Mouse (Mus musculus) erythroblast, adult 5-6 weeks (primary cell): Measurements from ENCODE around the gene Tmppe. TPM values are rescaled to one million over a fixed set of nuclear protein-coding genes. Genes with fewer than 3 reads are reported as not detected.
A peak's percentile ranks its signal among the peaks of the same experiment; 100 is the strongest.
"Not testable (repeated sequence)": the region's sequence is repeated elsewhere in the genome, so short reads cannot be mapped to it uniquely, and the experiment has no call there.

Experiments
- ATAC-seq: replicated peaks from 2 replicates; pipeline ENCODE4 v1.8.0; 2016; ENCODE audit warnings: moderate number of reproducible peaks, mild to moderate bottlenecking, moderate TSS enrichment, inconsistent platforms; ENCODE audit not compliant: poor library complexity, low FRiP score, severe bottlenecking
- total RNA-seq, 2 experiments: library from RNA; stranded (forward) in 1 of 2; stranded (reverse) in 1 of 2; fragments of 150-400 nt in 1 of 2; fragments of 200-764, 138-1000 nt in 1 of 2; gene quantifications; 2 replicates each; pipeline versions ENCODE4 v1.2.3 to v1.2.4; 2015 to 2017; ENCODE audit warnings: low replicate concordance in 2 of 2

Gene Tmppe
- total RNA-seq (2015; ENCODE audit: low replicate concordance) (not detected in 2 replicates), total RNA-seq (2017; ENCODE audit: low replicate concordance) (2.2 and 2.4 TPM in 2 replicates)

DNA sequence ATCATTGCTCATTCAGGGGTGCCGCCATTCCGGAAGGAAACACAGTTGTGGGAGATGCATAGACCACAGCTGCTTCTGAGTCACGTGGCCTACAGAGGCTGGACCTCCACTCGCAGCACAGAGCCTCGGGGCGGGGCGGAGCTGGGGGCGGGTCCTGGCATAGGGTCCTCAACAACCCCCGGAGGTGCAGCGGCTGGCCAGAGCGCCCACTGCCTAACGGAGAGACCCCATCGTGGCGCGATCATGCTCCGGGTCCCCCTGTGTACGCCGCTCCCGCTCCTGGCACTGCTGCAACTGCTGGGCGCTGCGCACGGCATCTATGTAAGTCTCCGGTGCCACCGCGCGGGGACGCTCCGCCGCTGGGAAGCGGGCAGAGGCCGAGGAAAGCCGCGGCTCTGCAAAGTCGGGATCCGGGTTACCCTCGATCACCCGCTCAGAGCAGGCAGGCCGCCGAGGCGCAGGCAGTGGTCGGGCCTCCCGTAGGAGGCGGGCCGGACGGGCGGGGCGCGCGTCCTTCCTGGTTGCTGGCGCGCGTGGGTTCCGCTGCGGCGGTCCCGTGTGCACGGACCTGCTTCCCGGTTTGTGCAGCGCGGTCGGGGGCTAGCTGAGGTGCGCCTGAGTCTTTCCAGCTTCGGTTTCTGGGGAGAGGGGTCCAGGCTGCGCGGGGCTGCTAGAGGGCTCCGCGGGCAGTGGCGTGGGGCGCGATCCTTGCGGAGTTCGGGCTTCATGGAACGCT, at the start of gene Tmppe, which contains the start of gene Glb1:
Gene Tmppe, plus strand, starts transcription at position 157 of the 736 bp plus-strand sequence.
Gene Glb1, plus strand, starts transcription at position 128 of the 736 bp plus-strand sequence.
- peak; percentile 58 for ATAC-seq

DNA sequence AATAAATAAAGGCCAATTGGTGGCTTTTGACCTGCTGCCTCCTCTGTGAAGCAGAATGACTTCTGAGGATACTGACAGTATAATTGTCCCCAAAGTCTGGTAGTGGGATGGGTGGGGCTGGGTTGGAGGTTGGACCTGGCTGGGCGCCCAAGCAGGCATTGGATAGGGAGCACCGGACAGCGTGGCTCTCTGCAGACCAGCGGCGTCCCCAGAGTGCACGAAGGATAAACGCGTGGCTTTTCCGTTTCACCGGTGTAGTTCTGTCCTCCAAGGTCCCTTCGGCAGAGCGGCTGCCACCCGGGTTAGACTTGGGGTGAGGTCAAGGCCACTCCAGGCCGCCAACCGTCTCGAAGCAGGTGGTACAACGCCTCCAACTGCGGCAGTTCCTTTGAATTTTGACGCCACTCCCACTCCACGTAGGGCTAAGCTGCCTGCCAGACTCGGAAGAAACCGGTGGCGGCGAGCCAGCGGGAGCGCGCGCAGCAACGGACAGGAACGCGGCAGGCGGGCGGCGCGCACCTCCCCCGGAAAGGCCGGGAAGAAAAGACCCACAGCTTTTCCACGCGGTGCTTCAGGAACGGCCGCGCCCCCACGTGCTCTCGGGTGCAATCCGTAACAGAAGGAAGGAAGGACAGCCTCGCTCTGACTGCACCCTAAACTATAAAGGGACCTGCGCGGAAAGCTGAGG, 33.0 kb upstream of the Tmppe start:
- ATAC-seq: peak; percentile 63; the same call in 1 of the 2 replicates

DNA sequence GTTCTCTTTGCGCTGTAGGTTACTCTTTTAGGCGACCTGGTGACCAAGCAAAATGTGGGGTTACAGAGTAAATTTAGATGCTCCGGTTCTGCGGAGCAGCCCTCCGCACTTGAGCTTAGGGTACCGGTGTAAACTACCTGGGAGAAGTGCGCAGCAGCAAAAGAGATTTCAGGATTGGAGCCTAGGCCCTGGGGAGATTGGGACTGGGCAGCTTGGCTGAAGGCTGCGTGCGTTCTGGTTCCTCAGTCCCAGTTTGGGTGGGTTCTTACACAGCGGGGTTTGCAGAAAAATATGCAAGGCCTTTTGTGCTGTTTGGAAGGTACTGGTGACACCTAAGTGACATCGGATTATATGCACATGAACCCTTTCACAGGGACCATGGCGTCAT, 32.4 kb upstream of the Tmppe start:
- no peak for ATAC-seq

DNA sequence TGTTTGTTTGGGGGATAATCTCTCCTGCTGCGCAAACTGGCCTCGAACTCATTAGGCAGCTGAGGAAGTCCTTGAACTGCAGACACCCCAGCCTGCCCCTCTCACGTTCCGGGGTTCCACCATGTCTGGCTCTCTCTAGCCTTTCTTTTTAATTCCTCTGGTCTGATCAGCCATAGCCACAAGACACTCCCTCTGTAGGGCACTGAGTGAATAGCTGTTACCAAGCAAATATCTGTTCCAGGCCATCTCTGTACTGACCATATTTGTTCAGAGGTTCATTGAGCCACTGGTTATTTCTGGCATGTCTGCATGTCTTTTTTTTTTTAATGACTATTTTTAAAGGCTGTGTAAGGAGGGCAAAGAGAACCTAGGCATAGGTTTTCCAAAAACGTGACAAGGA, 31.5 kb upstream of the Tmppe start:
- not testable (repeated sequence) for ATAC-seq

DNA sequence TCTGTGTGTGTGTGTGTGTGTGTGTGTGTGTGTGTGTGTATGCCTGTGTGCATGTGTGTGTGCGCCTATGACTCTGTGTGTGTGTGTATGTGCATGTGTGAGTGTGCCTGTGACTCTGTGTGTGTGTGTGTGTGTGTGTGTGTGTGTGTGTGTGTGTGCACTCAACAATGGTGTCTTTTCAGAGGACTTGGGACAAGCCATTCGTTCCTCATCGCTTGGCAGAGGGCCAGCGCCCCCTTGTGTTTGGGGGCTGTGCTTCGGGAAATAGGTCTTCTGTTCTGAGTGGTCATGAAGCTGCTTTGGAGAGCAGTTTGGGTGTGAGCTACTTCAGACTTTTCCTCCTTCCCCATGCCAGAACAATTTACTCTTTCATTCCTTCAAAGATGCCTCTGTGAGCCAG, 29.2 kb upstream of the Tmppe start:
- ATAC-seq: not testable (repeated sequence)

DNA sequence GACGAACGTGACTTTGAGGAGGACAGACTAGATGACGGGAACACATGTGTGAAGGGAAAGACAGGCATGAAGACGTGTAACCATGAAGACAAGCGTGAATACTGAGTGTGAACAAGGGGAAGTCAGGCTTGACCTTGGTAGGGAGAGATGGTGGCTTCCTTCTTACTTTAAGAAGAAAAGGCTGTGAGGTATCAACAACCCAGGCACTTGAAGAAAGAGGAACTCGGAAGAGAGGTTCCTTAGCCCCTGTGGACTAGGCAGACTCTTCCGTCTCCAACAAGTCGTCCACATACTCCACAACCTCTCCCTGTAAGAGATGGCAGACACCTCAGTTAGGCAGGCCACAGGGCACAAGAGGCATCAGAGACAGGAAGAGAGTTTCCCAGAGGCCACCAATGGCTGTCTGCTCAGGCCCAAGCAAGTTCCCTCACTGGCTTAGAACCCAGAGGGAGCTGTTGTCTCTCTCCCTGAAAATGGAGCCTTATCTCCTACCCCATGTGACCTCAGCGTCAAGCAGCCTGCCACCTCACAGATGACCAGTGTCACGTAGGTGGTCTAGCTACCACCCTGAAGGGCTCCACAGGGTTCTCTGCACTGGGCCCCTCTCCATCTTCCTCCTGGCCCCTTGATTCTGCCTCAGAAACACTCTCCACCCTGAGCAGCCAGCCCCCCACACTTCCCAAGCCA, 25.5 kb upstream of the Tmppe start:
- ATAC-seq: no peak

DNA sequence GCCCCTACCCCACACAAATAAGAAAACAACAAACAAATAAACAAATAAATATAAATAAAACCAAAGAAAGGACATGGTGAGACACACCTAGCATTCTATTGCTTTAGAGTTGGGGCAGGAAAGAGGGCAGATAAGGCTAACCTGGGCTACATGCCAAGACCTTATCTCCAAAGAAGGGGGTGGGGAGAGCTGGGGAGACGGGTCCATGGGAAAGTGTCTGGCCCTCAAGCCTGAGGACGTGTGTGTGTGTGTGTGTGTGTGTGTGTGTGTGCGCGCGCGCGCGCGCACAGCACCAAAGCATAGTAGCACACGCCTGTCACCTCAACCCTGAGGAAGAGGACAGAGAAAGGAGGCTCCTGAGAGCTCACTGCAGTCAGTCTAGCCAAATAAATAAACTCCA, 23.7 kb upstream of the Tmppe start:
- ATAC-seq: no peak

DNA sequence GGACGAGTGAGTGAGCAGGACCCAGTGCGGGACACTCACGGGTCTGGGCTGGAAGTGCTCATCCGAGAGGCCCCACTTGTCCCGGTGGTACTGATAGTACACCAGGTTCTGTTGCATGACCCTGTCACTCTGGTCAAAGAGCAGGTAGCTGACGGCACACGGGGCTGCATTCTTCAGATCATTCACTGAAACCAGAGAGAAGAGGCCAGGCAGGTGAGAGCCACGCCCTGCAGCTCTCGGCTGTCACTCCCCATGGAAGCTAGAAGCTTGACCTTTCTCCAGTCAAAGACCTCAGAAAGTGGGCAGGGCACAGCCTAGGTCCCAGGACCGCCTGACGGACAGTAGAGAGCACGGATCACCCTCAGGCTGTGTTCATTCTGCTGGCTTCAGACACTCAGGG, 21.0 kb upstream of the Tmppe start:
- no peak for ATAC-seq

DNA sequence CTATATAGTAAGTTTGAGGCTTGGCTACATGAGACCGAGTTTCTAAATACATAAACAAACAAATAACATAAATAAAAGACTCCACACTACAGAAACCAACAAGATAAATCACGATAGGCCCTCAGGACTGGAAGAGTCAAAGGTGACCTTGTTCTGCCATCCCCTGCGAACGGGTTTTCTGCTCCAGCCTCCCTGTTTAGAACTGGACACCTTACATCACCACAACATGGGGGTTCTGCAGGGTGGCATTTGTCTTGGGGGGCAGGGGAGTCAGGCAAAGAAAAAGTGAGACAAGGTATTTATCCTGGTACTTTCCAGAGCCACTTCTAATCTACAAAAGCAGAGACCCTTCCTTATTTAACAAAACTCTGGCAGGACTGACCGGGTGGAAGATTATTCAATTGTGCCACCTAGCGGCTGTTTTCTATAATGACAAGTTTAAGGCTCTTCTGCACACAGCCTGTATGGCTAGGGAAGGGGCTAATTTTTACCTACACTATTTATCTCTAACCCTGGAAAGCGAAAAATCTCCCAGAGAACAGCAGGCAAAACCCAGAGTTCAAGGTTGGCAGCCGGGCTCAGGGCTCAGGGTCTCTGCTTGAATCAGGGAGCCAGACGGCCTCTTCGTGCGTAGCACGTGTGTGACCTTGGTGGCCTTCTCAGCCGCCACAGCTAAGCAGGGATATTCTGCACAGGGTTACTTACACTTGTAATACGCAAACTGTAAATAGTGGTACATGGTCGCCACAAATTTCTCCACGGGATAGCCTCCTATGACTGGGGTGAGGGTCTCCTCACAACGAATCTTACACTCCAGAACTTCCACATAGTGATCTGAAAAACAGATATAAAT, 19.8 kb upstream of the Tmppe start:
- peak; percentile 65 for ATAC-seq

DNA sequence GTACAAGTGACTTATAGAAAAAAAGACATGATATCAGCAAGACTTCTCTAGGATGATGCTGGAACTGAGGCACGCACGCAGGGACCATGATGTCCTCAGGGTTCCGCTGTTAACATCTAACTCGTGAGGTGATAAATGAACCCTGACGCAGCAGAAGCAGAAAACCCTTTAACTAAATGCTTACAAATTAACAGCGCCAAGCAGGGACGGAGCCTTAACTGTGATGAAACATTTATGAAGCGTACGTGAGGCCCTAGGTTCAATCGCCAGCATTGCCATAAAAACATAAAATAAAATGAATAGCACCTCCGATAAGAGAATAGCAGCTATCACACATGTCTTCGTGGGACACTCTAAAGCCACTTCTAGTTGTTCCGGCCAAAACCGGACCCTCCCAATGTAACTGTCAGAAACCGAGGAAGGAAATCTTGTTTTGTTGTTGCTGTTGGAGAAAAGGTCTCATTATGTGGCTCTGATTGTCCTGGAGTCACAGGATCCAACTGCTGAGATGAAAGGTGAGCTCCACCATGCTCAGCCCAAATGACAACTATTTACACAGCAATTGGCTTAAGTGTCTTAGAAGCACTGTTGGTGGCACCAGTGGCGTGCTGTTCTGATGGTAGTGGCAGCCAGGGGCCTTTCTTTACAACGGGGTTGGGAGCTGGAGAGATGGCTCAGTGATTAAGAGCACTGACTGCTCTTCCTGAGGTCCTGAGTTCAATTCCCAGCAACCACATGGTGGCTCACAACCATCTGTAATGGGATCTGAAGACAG, 17.8 kb upstream of the Tmppe start:
- ATAC-seq: no peak

DNA sequence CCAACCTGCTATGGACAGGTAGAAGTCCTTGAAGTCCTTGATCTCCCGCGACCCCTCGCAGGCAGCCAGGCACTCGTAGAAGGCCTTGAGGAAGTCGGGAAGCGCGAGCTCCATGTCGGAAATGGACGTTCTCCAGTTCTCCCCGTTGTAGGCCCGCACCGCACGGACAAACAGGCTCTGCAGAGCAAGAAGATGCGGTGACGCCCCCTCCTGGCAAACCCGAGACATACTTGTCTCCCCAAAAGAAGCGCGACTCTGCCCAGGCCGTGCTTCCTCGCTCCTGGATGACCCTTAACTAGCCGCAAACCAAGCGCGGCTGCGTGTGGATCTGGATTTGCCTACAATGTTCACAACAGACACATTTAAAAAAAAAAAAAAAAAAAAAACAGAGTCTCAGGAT, 16.2 kb upstream of the Tmppe start:
- no peak for ATAC-seq

DNA sequence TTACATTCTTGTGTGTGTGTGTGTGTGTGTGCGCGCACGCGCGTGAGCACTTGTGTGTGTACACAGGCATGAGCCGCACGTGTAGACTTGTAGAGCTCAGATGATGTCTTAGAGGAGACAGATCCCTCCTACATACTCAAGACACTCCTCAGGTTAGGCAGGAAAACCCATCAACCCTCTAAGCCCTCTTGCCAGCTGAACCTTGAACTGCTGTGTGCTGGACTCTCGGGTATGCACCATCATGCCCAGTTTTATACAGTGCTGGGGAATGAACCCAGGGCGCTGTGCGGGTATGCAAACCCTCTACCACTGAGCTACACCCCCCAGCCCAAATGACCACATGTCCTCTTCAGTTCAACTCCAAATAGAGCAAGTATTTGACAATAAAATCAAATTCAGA, 15.7 kb upstream of the Tmppe start:
- ATAC-seq: no peak

DNA sequence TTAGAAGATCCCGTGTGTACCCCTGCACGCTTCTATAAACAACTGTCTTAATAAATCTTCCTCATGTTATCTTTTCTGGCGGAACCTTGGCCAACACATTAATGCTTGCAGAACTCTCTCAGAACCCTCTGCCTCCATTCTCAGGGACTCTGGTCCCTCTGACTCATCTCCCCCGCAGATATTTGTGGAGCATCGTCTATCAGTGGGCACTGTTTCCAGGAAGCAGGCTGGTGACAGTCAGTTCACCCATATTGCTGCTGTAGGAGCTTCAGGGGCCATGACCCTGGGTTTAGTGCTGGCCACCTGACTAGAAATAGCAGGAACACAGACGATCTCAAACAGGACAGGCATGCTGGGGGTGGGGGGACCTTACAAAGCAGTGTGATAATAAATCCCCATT, 13.8 kb upstream of the Tmppe start:
- ATAC-seq: no peak

DNA sequence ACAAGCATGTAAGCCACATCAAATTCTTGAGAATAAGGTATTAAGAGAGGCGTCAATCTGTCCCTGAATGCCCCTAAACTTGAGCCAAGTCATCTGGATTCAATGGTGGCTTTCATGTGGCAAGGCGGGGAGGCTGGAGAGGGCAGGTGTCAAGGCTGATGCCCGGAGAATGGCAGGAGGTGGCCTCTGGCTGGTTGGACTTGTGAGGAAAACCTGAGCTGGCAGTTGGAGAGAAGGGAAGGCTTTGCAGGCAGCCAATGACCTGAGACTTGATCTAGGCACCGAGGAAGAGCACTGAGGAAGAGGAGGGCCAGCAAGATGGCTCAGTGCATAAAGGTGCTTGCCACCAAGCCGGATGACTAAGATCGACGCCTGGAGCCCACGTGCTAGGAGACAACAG, 12.6 kb upstream of the Tmppe start:
- ATAC-seq: no peak

DNA sequence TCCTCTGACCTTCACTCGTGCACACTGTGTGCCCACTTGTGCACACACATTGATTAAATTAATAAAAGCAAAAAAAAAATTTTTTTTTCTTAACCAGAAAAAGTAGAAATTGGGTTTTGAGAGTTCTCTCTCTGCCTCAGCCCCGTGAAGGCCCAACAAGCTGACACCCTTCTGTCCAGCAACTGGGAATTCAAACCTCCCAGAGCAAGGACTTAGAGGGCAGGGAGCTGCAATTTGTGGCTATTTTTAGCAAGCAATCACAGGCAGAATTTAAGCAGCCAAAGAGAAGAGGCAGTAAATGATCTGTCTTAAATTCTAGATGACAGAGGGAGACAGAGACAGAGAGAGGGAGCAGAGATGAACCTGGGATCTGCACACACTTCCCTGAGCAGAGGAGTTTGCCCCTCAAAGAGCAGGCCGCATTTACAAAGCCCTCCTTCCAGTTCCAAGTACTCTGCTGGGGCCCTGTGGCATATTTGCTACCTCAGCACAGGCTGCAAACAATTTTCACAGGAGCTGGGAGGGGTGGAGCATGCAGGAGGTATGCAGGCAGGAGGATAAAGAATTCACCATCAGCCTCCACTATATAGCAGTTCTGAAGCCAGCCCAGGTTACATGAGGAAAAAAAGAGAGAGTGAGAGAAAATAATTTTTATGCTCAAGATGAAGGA, 12.1 kb upstream of the Tmppe start:
- ATAC-seq: no peak

DNA sequence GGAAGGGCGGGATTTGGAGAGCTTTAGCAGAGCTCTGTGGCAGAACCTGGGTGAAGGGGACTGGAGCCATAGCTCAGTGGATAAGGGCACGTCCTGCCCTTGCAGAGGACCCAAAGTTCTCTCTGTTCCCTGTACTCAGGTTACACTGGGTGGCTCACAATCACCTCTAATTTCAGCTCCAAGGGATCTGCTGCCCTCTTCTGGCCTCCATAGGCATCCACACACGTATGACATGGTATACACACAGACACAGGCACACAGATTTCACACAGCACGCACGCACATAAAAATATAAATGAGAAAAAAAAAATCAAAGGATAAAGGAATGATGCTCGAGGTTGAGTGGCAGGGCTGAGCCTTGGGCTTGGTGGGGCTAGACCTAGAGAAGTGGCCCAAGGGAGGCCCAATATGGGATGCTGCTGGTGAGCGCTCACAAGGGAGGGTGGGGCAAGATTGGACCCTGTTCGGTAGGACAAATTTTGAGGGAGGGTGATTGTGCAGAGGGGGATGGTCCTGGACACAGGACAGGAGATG, 11.5 kb upstream of the Tmppe start:
- peak; percentile 48; the same call in 1 of the 2 replicates for ATAC-seq

DNA sequence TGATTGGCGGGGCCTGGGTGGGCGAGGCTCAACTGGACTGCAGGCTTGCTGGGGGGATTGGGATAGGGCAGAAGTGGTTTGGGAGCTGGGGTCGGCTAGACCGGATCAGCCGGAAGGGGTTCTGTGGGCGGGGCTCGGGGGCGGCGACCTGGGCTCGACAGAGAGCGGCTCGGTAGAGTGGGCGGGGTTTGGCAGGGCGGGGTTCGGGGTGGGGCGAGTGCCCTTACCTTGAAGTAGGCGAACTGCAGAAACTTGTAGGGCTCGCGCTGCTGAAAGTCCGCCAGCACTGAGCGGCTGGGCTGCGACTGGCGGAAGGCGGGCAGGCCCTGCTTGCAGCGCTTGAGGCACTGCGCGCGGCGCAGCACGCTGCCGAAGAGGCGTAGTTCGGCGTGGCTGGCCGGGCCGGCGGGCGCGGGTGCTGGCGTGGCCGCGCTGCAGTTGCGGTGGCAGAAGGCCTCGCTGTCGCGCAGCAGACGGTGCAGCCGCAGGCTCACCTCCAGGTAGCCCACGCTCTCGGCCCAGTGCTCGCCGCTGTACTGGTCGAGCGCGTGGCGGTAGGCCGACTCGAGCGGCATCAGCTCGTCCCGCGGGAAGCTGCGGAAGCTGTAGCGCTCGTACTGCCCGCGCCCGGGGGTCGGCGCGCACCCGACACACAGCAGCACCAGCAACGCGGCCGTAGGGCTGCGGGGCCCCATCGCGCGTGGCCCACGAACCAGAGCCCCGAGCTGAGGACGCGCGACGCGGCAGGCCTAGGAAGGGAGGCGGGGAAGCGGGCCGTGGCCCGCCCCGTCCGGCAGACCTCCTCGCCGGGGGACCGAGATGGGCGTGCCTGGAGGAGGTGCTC, 10.8 kb upstream of the Tmppe start, which contains the start of gene Crtap:
Gene Crtap, minus strand, starts transcription at position 771 of the 844 bp plus-strand sequence.
- ATAC-seq: no peak
